ENCODE assay signal across 9 mouse cellular contexts in genomic region chr1:51265118-51265800, GRCm38 (mm10). TPM values are rescaled to one million over a fixed set of nuclear protein-coding genes. Genes with fewer than 3 reads are reported as not detected.
A peak's percentile ranks its signal among the peaks of the same experiment; 100 is the strongest.
DNase-seq lines count a peak whose midpoint lies in the region; ATAC-seq lines count a peak whose summit lies in the region.
"Had no signal": no experiment of that assay in that cellular context is flagged by ENCODE, and none has a peak within 500 bp of the region (broad histone marks: within the 10 kb centered on the region; RNA-seq: fewer than 3 reads in every experiment).

No protein-coding gene starts in this region.

- ATAC-seq in lung, embryonic 16.5 days (ENCODE audit: low read depth): peak; percentile 73

- no peaks in the 10 kb centered on the region for H3K36me3 ChIP-seq in lung, embryonic 16.5 days (ENCODE audit: control insufficient read depth, insufficient read depth, low read length)
- no peaks in the 10 kb centered on the region for H3K36me3 ChIP-seq in forebrain, embryonic 10.5 days (replicated peaks)
- H3K36me3 ChIP-seq: neural tube, embryonic 13.5 days had no signal

- H3K9ac ChIP-seq in lung, embryonic 16.5 days (ENCODE audit: low read length): 0 out of 2 replicates have a peak overlapping the region, but pooled peaks have one; percentile 4
- H3K9ac ChIP-seq: neural tube, embryonic 13.5 days had no signal

- DNase-seq in gastrocnemius, adult 18-20 months (ENCODE audit: low spot score): peak; percentile 15
- no peak for DNase-seq in gastrocnemius, adult 8-10 months (ENCODE audit: low spot score in 2 of 2)
- peak; percentile 14 for DNase-seq in embryo, embryonic 9.5 days (ENCODE audit: extremely low spot score)
- DNase-seq in kidney, adult 18-20 months: peak; percentile 41
- DNase-seq in testis, postnatal 14 days (ENCODE audit: low spot score): no peak
- no peak for DNase-seq in spleen, postnatal 36 days (ENCODE audit: low spot score in 2 of 2)
- no peak for DNase-seq in forebrain, embryonic 10.5 days (ENCODE audit: extremely low spot score, low spot score)

- no peaks in the 10 kb centered on the region for H3K27me3 ChIP-seq in lung, embryonic 16.5 days (ENCODE audit: control insufficient read depth, insufficient read depth, low read depth, low read length)
- no peaks in the 10 kb centered on the region for H3K27me3 ChIP-seq in forebrain, embryonic 10.5 days (ENCODE audit: poor library complexity, severe bottlenecking)
- H3K27me3 ChIP-seq: neural tube, embryonic 13.5 days had no signal

- H3K4me2 ChIP-seq in lung, embryonic 16.5 days (ENCODE audit: low read depth, low read length): no peak overlapping the region
- H3K4me2 ChIP-seq: neural tube, embryonic 13.5 days had no signal

- no peaks in the 10 kb centered on the region for H3K9me3 ChIP-seq in lung, embryonic 16.5 days (ENCODE audit: control insufficient read depth, low read length)
- no peaks in the 10 kb centered on the region for H3K9me3 ChIP-seq in forebrain, embryonic 10.5 days
- H3K9me3 ChIP-seq: neural tube, embryonic 13.5 days had no signal

- WGBS in lung, embryonic 16.5 days: 9% methylated on average over 5 of the region's 5 CpGs
- WGBS in forebrain, embryonic 10.5 days: 67% methylated on average over 5 of the region's 5 CpGs

- no peak overlapping the region for H3K4me3 ChIP-seq in lung, embryonic 16.5 days (ENCODE audit: low read length)
- H3K4me3 ChIP-seq in forebrain, embryonic 10.5 days: no peak overlapping the region
- H3K4me3 ChIP-seq: neural tube, embryonic 13.5 days had no signal

- H3K27ac ChIP-seq in lung, embryonic 16.5 days (ENCODE audit: low read length): peak overlapping the region; percentile 88
- no peak overlapping the region for H3K27ac ChIP-seq in forebrain, embryonic 10.5 days
- H3K27ac ChIP-seq: neural tube, embryonic 13.5 days had no signal

- peaks cover 52% of the 10 kb centered on the region for H3K4me1 ChIP-seq in lung, embryonic 16.5 days (replicated peaks; ENCODE audit: control insufficient read depth, insufficient read depth, low read length)
- H3K4me1 ChIP-seq in forebrain, embryonic 10.5 days: no peaks in the 10 kb centered on the region; the same call in 1 of the 2 replicates

RNA-seq across cellular contexts. Expression of gene Cavin2, which starts 23.7 kb away (rescaled TPM):
- 10 to 100 TPM; 22.3 to 34.1 TPM for total RNA-seq in gastrocnemius, adult 18-20 months (2021)
- total RNA-seq in gastrocnemius, adult 8-10 months (2022): 10 to 100 TPM; 20.8 to 33.0 (median 25.0) TPM
- 176 and 185 TPM in 2 replicates for polyA plus RNA-seq in lung, embryonic 16.5 days (2015; fragmentation: Nextera tagmentation; extraction: Ambion mirVana)
- polyA plus RNA-seq in forebrain, embryonic 10.5 days (2016; fragmentation: Nextera tagmentation; extraction: Ambion mirVana): 1.9 and 2.1 TPM in 2 replicates

Comparison
In these comparisons a context has a peak if more than half of its experiments do, and no peak if none do; other contexts are left out.
1. DNase-seq: peak in gastrocnemius, adult 18-20 months (single experiment), embryo, embryonic 9.5 days (single experiment) and kidney, adult 18-20 months (single experiment); none in gastrocnemius, adult 8-10 months (0 of 2), testis, postnatal 14 days (single experiment), spleen, postnatal 36 days (0 of 2) and forebrain, embryonic 10.5 days (single experiment).